33 mouse cellular contexts compared by ENCODE assay signal in the genomic region with DNA sequence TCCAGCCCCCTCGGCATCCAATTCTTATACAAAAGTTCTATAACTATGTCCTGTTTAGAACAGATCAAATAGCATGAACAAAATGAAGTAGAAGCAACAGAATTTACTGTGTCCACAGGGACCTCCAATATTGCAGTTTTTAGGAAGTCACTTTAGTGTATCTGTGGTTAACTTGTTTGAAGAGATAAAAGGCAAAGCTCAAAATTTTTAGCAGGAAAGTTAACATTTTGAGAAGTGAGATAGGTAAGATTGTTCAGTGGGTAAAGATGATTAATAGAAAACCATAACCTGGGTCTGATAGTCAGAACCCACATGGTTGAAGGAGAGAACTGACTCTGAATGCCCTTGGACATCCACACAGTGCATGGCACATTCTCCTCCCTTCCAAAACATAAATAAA.
"Had no signal": no experiment of that assay in that cellular context is flagged by ENCODE, and none has a peak within 500 bp of the region (broad histone marks: within the 10 kb centered on the region; RNA-seq: fewer than 3 reads in every experiment).

No protein-coding gene starts in this region.

- H3K9ac ChIP-seq: heart, embryonic 13.5 days; heart, embryonic 15.5 days; hindbrain, embryonic 12.5 days; hindbrain, embryonic 13.5 days; hindbrain, embryonic 14.5 days; hindbrain, embryonic 15.5 days; intestine, embryonic 15.5 days; kidney, embryonic 15.5 days had no signal

- DNase-seq: heart, postnatal 10 days; heart, postnatal 14 days; heart, postnatal 36 days; heart, postnatal 4 days; kidney, adult 11 months; kidney, adult 18-20 months; kidney, adult 2 months; kidney, adult 8-10 months; kidney, adult 9 months; kidney, postnatal 10 days; kidney, postnatal 14 days; kidney, postnatal 25 days; kidney, postnatal 36 days; kidney, postnatal 4 days; layer of hippocampus, adult 9-11 months; layer of hippocampus, postnatal 36 days had no signal

- ATAC-seq: hindbrain, embryonic 16.5 days; hindbrain, postnatal 0 days; inflammation-experienced regulatory T-cells, adult 6 months; intestine, embryonic 15.5 days; intestine, embryonic 16.5 days; intestine, postnatal 0 days had no signal

- H3K27ac ChIP-seq: heart, embryonic 13.5 days; heart, embryonic 15.5 days; hindbrain, embryonic 10.5 days; hindbrain, embryonic 12.5 days; hindbrain, embryonic 13.5 days; hindbrain, embryonic 14.5 days; hindbrain, embryonic 15.5 days; hindbrain, postnatal 0 days; intestine, embryonic 15.5 days; kidney, embryonic 15.5 days; kidney, postnatal 0 days; layer of hippocampus, adult 2 months; left cerebral cortex, adult 2 months had no signal

- H3K36me3 ChIP-seq: heart, embryonic 13.5 days; heart, embryonic 15.5 days; hindbrain, embryonic 12.5 days; hindbrain, embryonic 13.5 days; intestine, embryonic 15.5 days; kidney, embryonic 15.5 days had no signal

- H3K9me3 ChIP-seq: heart, embryonic 15.5 days; hindbrain, embryonic 10.5 days; hindbrain, embryonic 12.5 days; hindbrain, embryonic 13.5 days; hindbrain, embryonic 15.5 days; intestine, embryonic 15.5 days; kidney, embryonic 15.5 days had no signal

- H3K4me3 ChIP-seq: heart, embryonic 13.5 days; heart, embryonic 15.5 days; hindbrain, embryonic 10.5 days; hindbrain, embryonic 12.5 days; hindbrain, embryonic 13.5 days; hindbrain, embryonic 15.5 days; intestine, embryonic 15.5 days; kidney, embryonic 15.5 days; layer of hippocampus, adult 2 months; left cerebral cortex, adult 2 months had no signal

- H3K27me3 ChIP-seq: heart, embryonic 13.5 days; heart, embryonic 15.5 days; hindbrain, embryonic 12.5 days; hindbrain, embryonic 13.5 days; hindbrain, embryonic 15.5 days; intestine, embryonic 15.5 days; kidney, embryonic 15.5 days had no signal

- H3K4me1 ChIP-seq: heart, embryonic 13.5 days; heart, embryonic 15.5 days; hindbrain, embryonic 10.5 days; hindbrain, embryonic 12.5 days; hindbrain, embryonic 13.5 days; hindbrain, embryonic 15.5 days; intestine, embryonic 15.5 days; kidney, embryonic 15.5 days had no signal

- H3K4me2 ChIP-seq: heart, embryonic 13.5 days; heart, embryonic 15.5 days; hindbrain, embryonic 12.5 days; hindbrain, embryonic 13.5 days; hindbrain, embryonic 14.5 days; hindbrain, embryonic 15.5 days; intestine, embryonic 15.5 days; kidney, embryonic 15.5 days had no signal
